Mouse (Mus musculus): Measurements from ENCODE around the gene Lsamp. TPM values are rescaled to one million over a fixed set of nuclear protein-coding genes. Genes with fewer than 3 reads are reported as not detected.

Lsamp gene
- total RNA-seq, 2 experiments from 2014 or later = 526 to 567 TPM

DNA sequence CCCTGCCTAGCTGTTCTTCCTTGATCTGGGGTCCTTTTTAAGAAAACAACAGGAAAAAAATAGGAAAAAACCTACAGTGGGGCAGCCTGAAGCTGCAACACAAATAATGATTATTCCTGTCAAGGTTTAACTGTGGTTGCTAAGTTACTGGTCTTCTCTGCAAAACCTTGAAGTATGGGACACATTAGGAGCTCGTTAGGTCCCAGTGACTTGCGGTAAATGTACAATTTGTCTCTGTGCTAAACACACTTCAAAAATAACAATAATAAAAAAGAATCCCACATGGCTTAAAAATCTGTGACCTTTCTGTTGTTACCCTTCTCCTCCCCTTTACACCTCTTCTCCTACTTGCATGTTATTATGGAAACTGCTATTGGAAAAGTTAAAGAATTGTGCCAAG lies 1140.2 kb downstream of the Lsamp start:
- no peak for DNase-seq (ENCODE audit: low spot score in 2 of 2)

- DNase-seq (ENCODE audit: low spot score in 2 of 2) = no peak
These were observed 1140.9 kb downstream of the Lsamp start for GRCm38 (mm10) chr16:41125051-41125450.

GRCm38 (mm10) chr16:41131053-41131452 lies 1146.9 kb downstream of the Lsamp start:
- DNase-seq (ENCODE audit: low spot score in 2 of 2) = peak in 1 of 2 experiments; percentile 19

GRCm38 (mm10) chr16:41172839-41173238 lies 1188.7 kb downstream of the Lsamp start:
- DNase-seq (ENCODE audit: low spot score in 2 of 2) = peak; percentile 42 to 73

- no peak for DNase-seq (ENCODE audit: low spot score in 2 of 2)
These were observed 1195.4 kb downstream of the Lsamp start for GRCm38 (mm10) chr16:41179557-41179956.

DNA sequence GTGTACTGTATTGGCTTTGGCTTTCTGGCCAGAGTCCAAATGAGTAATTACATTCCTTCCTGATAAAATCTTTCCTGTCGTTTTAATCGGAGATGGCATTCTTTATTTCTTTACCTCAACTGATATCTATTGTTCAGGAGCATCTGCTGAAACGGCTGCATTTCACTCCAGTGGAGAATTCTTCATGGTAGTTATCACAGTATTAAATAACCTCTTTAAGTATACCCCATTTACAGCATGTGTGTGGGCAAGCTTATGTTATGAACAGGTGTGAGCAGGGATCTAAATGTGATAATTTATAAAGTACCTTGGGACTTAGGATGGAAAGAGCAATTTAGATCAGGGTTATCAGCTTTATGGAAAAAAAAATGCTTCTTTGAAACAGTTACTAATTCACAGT lies 1196.7 kb downstream of the Lsamp start:
- DNase-seq (ENCODE audit: low spot score in 2 of 2) = no peak

DNA sequence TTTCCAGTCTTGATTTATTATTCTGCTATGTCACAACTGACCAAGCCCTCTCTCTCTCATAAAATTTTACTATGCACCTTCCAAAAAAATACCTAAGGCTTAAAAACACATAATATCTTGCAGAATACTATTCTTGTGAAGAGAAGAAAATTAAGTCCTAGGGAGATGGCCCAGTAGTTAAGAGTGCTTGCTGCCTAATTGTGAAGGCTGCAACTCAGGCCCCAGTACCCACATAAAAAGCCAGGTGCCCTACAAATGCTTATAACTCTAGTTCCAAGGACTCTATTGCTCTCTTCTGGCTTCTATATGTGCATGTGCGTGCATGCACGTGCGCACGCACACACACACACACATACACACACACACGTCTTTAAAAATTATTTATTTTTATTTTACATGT lies 1225.9 kb downstream of the Lsamp start:
- DNase-seq (ENCODE audit: low spot score in 2 of 2) = no peak

DNA sequence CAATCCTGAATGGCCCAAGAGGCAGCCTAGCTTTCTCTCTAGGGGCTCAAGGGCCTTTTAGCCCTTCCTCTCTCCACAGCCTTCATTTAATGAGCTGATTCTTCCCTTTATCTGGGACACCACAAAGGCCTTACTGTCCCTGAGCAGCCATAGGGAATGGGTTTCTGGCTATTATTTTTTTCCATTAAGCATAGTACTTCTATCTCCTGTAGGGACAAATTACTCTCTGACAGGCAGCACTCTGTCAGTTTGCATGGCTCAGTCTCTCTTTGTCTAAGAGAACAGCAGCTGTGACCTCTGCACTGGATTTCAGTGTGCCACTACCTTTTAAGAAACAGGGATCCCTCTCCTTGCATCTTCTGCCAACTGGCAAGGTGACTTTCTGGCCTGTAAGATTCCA lies 1251.7 kb downstream of the Lsamp start:
- DNase-seq (ENCODE audit: low spot score in 2 of 2) = no peak

- no peak for DNase-seq (ENCODE audit: low spot score in 2 of 2)
These were observed 1258.7 kb downstream of the Lsamp start for GRCm38 (mm10) chr16:41242841-41243240.

DNA sequence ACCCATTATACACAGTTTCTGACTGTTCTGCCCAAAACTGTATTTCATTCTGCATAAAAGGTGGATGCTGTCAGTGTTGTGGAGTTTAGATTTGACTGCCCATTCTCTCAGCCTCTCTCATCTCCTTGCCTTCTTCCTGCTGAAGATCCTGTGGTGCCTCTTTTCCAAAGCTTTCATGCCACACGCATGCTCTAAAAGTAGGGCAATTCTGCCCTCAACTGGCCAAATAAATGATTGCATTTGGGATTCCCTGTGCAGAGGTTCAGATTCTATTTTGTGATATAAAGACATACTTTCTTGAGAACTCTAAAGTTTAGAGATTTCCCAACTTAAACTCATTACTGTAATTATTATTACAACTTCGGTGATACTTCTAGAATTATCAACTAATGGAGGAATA lies 1260.5 kb downstream of the Lsamp start:
- DNase-seq (ENCODE audit: low spot score in 2 of 2) = peak; percentile 53 to 74

DNA sequence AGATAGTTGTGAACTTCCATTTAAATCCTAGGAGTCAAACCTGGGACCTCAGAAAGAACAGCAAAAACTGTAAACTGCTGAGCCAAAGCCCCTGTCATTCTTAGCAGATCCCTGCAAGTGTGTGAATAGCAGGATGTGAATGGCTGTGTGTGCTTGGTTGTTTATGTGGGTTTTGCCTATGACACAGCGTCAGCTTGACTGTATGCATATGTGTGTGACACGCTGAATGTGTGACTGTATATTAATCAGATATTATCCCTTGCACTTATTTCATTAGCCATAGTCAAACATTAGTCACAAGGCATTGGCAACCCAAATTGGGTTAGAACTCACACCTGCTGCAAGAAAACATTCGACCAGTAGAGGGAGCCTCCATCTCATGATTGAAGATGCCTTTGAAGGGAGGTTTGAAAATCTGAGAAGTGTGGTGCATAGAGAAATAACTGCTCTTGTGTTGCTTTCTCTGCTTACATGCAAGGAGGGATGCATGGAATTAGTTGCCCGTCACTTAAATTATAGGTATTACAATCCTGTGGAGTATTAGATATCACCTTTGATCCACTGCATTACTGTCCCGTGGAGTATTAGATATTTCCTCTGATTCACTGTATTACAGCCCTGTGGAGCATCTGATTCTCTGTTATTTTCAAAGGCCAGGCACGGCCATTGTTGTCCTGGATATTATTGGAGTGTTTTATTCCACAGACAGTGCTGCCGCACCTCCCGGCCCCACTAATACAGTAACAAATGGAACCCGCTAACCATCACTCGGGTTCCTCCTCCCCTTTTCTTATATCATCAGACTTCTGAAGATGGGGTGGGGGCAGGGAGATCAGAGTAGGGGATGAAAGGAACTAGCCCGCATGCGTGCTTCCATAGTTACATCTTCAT lies 1274.2 kb downstream of the Lsamp start:
- peak; percentile 81 to 89 for DNase-seq (ENCODE audit: low spot score in 2 of 2)

DNA sequence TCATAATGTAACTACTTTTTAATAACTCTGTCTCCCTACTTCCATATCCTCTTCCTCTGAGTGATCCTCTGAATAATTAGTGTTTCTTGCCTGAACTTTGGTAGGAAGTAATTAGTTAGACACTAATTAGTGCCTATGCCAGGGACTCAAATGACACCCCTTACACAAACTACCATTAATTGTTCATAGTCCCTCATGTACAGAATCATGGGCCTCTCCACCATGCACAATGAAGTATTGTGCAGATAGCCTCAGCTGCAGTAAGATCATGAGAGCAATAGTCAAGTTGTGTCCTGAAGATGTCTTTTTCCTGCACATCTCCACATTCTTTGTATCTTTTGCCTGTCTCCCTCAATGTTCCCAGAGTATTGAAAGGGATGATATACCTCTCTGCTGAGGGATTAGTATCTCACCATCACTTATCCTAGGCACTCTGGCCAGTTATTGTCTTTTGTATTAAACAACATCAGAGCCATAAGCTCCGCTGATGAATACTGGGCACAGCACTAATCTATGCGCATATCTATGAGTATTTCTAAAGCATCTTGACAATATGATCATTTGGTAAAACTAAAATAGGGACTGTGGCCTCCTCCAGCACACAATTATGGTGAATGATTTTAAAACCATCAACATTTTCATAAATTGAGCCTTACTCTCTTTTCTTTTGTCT lies 1292.0 kb downstream of the Lsamp start:
- DNase-seq (ENCODE audit: low spot score in 2 of 2) = no peak

GRCm38 (mm10) chr16:41317992-41318391 lies 1333.8 kb downstream of the Lsamp start:
- peak in 1 of 2 experiments; percentile 54 for DNase-seq (ENCODE audit: low spot score in 2 of 2)

GRCm38 (mm10) chr16:41343431-41343830 lies 1359.3 kb downstream of the Lsamp start:
- DNase-seq (ENCODE audit: low spot score in 2 of 2) = no peak

GRCm38 (mm10) chr16:41365138-41365537 lies 1381.0 kb downstream of the Lsamp start:
- DNase-seq (ENCODE audit: low spot score in 2 of 2) = no peak

- DNase-seq (ENCODE audit: low spot score in 2 of 2) = no peak
These were observed 1399.5 kb downstream of the Lsamp start for GRCm38 (mm10) chr16:41383702-41384101.

DNA sequence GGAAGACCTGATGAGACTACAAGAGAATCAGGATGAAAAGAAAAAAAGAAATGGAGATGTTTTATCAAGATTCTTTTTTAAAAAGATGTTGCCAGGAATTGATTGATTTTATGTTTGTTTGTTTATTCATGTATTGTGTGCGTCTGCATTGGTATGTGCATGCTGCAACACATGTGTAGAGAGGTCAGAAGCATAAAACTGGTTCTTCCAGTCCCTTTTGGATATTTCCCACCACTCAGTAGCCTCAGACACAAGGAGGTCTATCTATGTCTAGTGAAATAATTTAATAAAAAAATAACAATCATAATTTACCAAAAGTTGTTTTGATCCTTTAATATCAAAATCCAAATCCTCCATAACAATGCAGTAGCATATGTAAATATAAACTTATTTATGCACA lies 1400.1 kb downstream of the Lsamp start:
- DNase-seq (ENCODE audit: low spot score in 2 of 2) = no peak

GRCm38 (mm10) chr16:41408850-41409249 lies 1424.7 kb downstream of the Lsamp start:
- no peak for DNase-seq (ENCODE audit: low spot score in 2 of 2)

GRCm38 (mm10) chr16:41410671-41411070 lies 1426.5 kb downstream of the Lsamp start:
- no peak for DNase-seq (ENCODE audit: low spot score in 2 of 2)

- DNase-seq (ENCODE audit: low spot score in 2 of 2) = peak in 1 of 2 experiments; percentile 14
These were observed 1433.2 kb downstream of the Lsamp start for GRCm38 (mm10) chr16:41417363-41417762.

GRCm38 (mm10) chr16:41467391-41467790 lies 1483.2 kb downstream of the Lsamp start:
- no peak for DNase-seq (ENCODE audit: low spot score in 2 of 2)

GRCm38 (mm10) chr16:41478694-41479093 lies 1494.5 kb downstream of the Lsamp start:
- peak in 1 of 2 experiments; percentile 39 for DNase-seq (ENCODE audit: low spot score in 2 of 2)
